10 mouse cellular contexts compared by ENCODE assay signal in genomic region chr1:162938696-162939351, GRCm38 (mm10). TPM values are rescaled to one million over a fixed set of nuclear protein-coding genes. Genes with fewer than 3 reads are reported as not detected.
A peak's percentile ranks its signal among the peaks of the same experiment; 100 is the strongest.
DNase-seq lines count a peak whose midpoint lies in the region; ATAC-seq and TF ChIP-seq lines count a peak whose summit lies in the region.
"Had no signal": no experiment of that assay in that cellular context is flagged by ENCODE, and none has a peak within 500 bp of the region (broad histone marks: within the 10 kb centered on the region; RNA-seq: fewer than 3 reads in every experiment).

No protein-coding gene starts in this region.

- H3K27me3 ChIP-seq in kidney, postnatal 0 days (ENCODE audit: insufficient read depth, low read length): no peaks in the 10 kb centered on the region
- H3K27me3 ChIP-seq in small intestine, adult 2 months (ENCODE audit: control insufficient read depth, insufficient read depth, low read length): no peaks in the 10 kb centered on the region
- no peaks in the 10 kb centered on the region for H3K27me3 ChIP-seq in midbrain, embryonic 11.5 days (ENCODE audit: control insufficient read depth, insufficient read depth, low read length)

- ATAC-seq in kidney, postnatal 0 days (replicated peaks; ENCODE audit: low FRiP score, low read depth): no peak; the same call in 1 of the 2 replicates
- ATAC-seq in midbrain, embryonic 11.5 days (ENCODE audit: low FRiP score): no peak

- no peak overlapping the region for H3K4me3 ChIP-seq in kidney, postnatal 0 days (replicated peaks; ENCODE audit: low read depth, low read length)
- no peak overlapping the region for H3K4me3 ChIP-seq in small intestine, adult 2 months (ENCODE audit: low read depth, low read length)
- no peak overlapping the region for H3K4me3 ChIP-seq in midbrain, embryonic 11.5 days (ENCODE audit: low read depth, low read length)
- H3K4me3 ChIP-seq: left cerebral cortex, adult 2 months had no signal

- no peaks in the 10 kb centered on the region for H3K9me3 ChIP-seq in kidney, postnatal 0 days (replicated peaks; ENCODE audit: low read length)
- H3K9me3 ChIP-seq in midbrain, embryonic 11.5 days (ENCODE audit: control insufficient read depth, low read length): no peaks in the 10 kb centered on the region

- TF ChIP-seq POLR2A in small intestine, adult 2 months (IDR thresholded peaks at IDR 0.05; ENCODE audit: low read depth, low read length): no peak

- no peaks in the 10 kb centered on the region for H3K4me1 ChIP-seq in kidney, postnatal 0 days (replicated peaks; ENCODE audit: insufficient read depth, low read length)
- H3K4me1 ChIP-seq in small intestine, adult 2 months (ENCODE audit: control insufficient read depth, insufficient read depth, insufficient read length, low read length): no peaks in the 10 kb centered on the region
- H3K4me1 ChIP-seq in midbrain, embryonic 11.5 days (ENCODE audit: control insufficient read depth, insufficient read depth, low read length): no peaks in the 10 kb centered on the region

- no peak overlapping the region for H3K9ac ChIP-seq in kidney, postnatal 0 days (ENCODE audit: low read depth, low read length)
- no peak overlapping the region for H3K9ac ChIP-seq in midbrain, embryonic 11.5 days (ENCODE audit: low read length)

- DNase-seq in kidney, adult 11 months: peak; percentile 28
- DNase-seq in kidney, adult 18-20 months: no peak
- peak; percentile 35 for DNase-seq in heart, adult 8-10 months (ENCODE audit: low spot score)
- DNase-seq in kidney, postnatal 0 days (ENCODE audit: low spot score): peak; percentile 66
- no peak for DNase-seq in frontal cortex, postnatal 36 days (ENCODE audit: low spot score in 2 of 2)
- no peak for DNase-seq in midbrain, embryonic 11.5 days (ENCODE audit: low spot score, missing footprints)
- no peak for DNase-seq in right cerebral cortex, adult 18-20 months

- H3K36me3 ChIP-seq in kidney, postnatal 0 days (ENCODE audit: insufficient read depth, low read length): no peaks in the 10 kb centered on the region
- no peaks in the 10 kb centered on the region for H3K36me3 ChIP-seq in small intestine, adult 2 months (ENCODE audit: control insufficient read depth, insufficient read depth, low read length)
- no peaks in the 10 kb centered on the region for H3K36me3 ChIP-seq in midbrain, embryonic 11.5 days (ENCODE audit: control insufficient read depth, insufficient read depth, low read length)

- no peak for TF ChIP-seq CTCF in kidney, postnatal 0 days (IDR thresholded peaks at IDR 0.05; ENCODE audit: low read depth)
- no peak for TF ChIP-seq CTCF in small intestine, adult 2 months (IDR thresholded peaks at IDR 0.05; ENCODE audit: extremely low read depth, insufficient read length, insufficient replicate concordance, low read depth, low read length)

- 40% methylated on average over 4 of the region's 4 CpGs for WGBS in kidney, postnatal 0 days
- WGBS in small intestine, adult 2 months: 59% methylated on average over 4 of the region's 4 CpGs
- WGBS in midbrain, embryonic 11.5 days: 86% methylated on average over 4 of the region's 4 CpGs

- peak overlapping the region; percentile 66 for H3K27ac ChIP-seq in kidney, postnatal 0 days
- 0 out of 2 replicates have a peak overlapping the region, but pooled peaks have one; percentile 7 for H3K27ac ChIP-seq in small intestine, adult 2 months (ENCODE audit: insufficient read depth, low read depth, low read length)
- H3K27ac ChIP-seq in midbrain, embryonic 11.5 days (ENCODE audit: low read depth, low read length): no peak overlapping the region
- H3K27ac ChIP-seq: left cerebral cortex, adult 2 months had no signal

- H3K4me2 ChIP-seq in kidney, postnatal 0 days (ENCODE audit: low read length): no peak overlapping the region
- H3K4me2 ChIP-seq in midbrain, embryonic 11.5 days: no peak overlapping the region

RNA-seq across cellular contexts. Expression of gene Fmo6, which starts 1.5 kb away (rescaled TPM):
- not detected for total RNA-seq in heart, adult 8-10 months (2022)
- polyA plus RNA-seq in kidney, postnatal 0 days (2015; fragmentation: Nextera tagmentation; extraction: Ambion mirVana): 0.15 TPM in 1 of 2 replicates, not detected in the other
- polyA plus RNA-seq in small intestine, adult 2 months (2012; rRNA removed): not detected in 2 replicates
- polyA plus RNA-seq in midbrain, embryonic 11.5 days (2014; fragmentation: Nextera tagmentation; extraction: Ambion mirVana): not detected in 2 replicates
- total RNA-seq: left cerebral cortex, adult 2 months had no signal
- polyA plus RNA-seq: midbrain, postnatal 0 days had no signal

RNA-seq across cellular contexts. Expression of gene Fmo2, which starts 40.3 kb away (rescaled TPM):
- total RNA-seq in heart, adult 8-10 months (2022): 10 to 100 TPM; 39.6 to 65.4 (median 54.4) TPM
- 30.3 and 31.8 TPM in 2 replicates for polyA plus RNA-seq in kidney, postnatal 0 days (2015; fragmentation: Nextera tagmentation; extraction: Ambion mirVana)
- 0.61 and 1.7 TPM in 2 replicates for polyA plus RNA-seq in small intestine, adult 2 months (2012; rRNA removed)
- polyA plus RNA-seq in midbrain, embryonic 11.5 days (2014; fragmentation: Nextera tagmentation; extraction: Ambion mirVana): not detected in 2 replicates

RNA-seq across cellular contexts. Expression of gene Fmo3, which starts 45.5 kb away (rescaled TPM):
- total RNA-seq in heart, adult 8-10 months (2022): under 1 TPM in 3 of 4 experiments, not detected in 1; 0.16 to 0.34 (median 0.22) TPM
- 0.25 TPM in 1 of 2 replicates, not detected in the other for polyA plus RNA-seq in kidney, postnatal 0 days (2015; fragmentation: Nextera tagmentation; extraction: Ambion mirVana)
- not detected in 2 replicates for polyA plus RNA-seq in small intestine, adult 2 months (2012; rRNA removed)
- polyA plus RNA-seq in midbrain, embryonic 11.5 days (2014; fragmentation: Nextera tagmentation; extraction: Ambion mirVana): not detected in 2 replicates
- total RNA-seq: left cerebral cortex, adult 2 months; midbrain, postnatal 0 days had no signal
- polyA plus RNA-seq: midbrain, postnatal 0 days had no signal

Comparison
In these comparisons a context has a peak if more than half of its experiments do, and no peak if none do; other contexts are left out.
1. DNase-seq: peak in kidney, adult 11 months (single experiment), heart, adult 8-10 months (single experiment) and kidney, postnatal 0 days (single experiment); none in kidney, adult 18-20 months (single experiment), frontal cortex, postnatal 36 days (0 of 2), midbrain, embryonic 11.5 days (single experiment) and right cerebral cortex, adult 18-20 months (single experiment).
2. RNA of gene Fmo2, which starts 40.3 kb away (polyA plus RNA-seq): 30.3 to 31.8 TPM in kidney, postnatal 0 days; 0.61 to 1.7 TPM in small intestine, adult 2 months and not detected in midbrain, embryonic 11.5 days; every median in the first group is over 10 times any median in the second.